Mouse (Mus musculus) liver, adult 2 months (tissue): ENCODE measurements around the gene Sema6d.

Experiments used
- CTCF ChIP-seq: fragments of 200-500 bp; IDR thresholded peaks from 2 replicates; pipeline ENCODE4 v1.5.1; 2011; ENCODE audit warnings: low read depth, low read length, control low read depth
- POLR2A ChIP-seq: fragments of 200-500 bp; IDR thresholded peaks from 2 replicates; pipeline ENCODE4 v1.6.1; 2011; ENCODE audit warnings: low read length, control low read depth; ENCODE audit not compliant: insufficient read depth; ENCODE audit errors: extremely low read depth

DNA sequence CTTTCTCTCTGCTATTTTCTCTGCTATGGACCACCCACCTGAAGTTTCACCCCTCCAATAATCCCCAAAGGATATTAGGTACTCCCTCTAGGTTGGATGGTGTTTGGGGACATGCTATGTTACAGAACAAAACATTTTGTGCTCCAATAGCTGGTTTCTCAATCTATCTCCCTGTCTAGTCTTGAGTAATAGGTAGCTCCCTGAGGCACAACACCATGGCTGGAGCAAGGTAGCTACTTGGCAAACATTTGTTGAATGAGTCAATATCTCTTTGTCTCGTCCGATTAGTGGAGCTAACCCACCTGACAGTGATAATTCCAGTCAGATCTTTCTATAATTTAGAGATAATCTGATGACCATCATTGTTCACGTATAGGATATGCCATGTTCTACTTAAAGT, 437.9 kb downstream of the Sema6d start:
- no peak for TF ChIP-seq CTCF
- TF ChIP-seq POLR2A, result no peak
